Mouse (Mus musculus): ENCODE measurements around the gene Lmf1. TPM values are rescaled to one million over a fixed set of nuclear protein-coding genes. Genes with fewer than 3 reads are reported as not detected.

The Lmf1 gene
- polyA plus RNA-seq, 1 experiment from 2014 or later: 36.8 TPM

DNA sequence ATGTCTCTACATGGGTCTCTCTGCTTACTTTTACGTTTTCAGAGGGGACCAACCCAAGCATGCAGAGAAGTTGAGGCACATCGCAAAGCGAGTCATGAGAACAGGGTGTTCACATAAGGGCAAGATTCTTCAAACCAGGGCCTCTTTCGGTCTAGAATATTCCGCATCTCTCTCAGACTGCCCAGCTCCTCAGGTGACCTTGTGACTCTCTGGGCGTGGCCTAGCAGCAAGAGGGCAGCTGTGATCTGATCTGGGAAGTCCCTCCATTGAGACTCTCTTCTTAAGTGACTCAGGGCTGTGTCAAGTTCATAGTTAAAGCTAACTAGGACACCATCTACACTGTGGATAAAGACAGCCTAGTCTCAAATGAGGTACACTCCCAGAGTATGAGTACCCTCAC lies 34.4 kb downstream of the Lmf1 start:
- DNase-seq (ENCODE audit: low spot score): no peak
- Histone ChIP-seq H3K4me1 (peaks cover 45% of the 10 kb centered on the region), H3K27me3 (ENCODE audit: insufficient read depth, poor library complexity, severe bottlenecking) (no peaks in the 10 kb centered on the region), H3K4me3 (no peak overlapping the region), H3K27ac (no peak overlapping the region), H3K36me3 (peaks cover 54% of the 10 kb centered on the region), H3K9me3 (no peaks in the 10 kb centered on the region)
- WGBS: 92% methylated on average over 6 of the region's 6 CpGs

DNA sequence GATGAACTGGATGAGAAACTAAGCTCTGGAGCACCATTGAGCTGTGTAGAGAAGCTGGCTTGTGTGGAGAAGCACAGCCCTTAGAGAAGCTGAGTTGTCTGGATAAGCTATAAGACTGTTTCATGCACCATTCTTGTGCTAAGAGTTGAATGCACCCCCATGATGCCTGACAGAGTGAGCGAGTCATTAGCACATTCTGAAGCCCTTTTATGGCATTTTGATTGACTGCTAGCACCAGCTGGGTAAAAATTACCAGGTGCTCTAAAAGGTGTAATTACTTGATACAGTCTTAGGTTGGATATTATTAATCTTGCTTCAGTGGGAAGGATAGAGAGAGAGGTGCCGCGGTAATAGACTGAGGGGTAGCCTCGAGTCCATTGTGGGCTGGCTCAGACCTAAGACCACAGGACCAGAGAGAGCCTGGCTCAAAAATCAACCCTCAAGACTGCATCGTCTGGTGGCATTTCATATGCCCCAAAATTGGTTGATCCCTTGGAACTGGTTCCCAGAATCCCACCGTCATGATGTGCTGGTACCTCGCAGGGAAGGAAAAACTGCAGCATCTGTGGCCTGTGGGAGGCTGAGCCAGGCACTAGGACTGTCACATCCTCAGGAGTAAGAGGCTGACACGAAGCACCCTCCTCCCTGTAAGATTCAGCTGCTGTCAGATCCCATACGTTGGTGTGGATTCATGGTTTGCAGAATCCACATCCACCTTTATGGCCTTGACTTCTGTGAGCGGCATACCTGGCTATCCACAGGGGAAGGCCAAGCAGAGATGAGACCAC lies 36.0 kb downstream of the Lmf1 start:
- H3K4me1 ChIP-seq: peaks cover 39% of the 10 kb centered on the region
- H3K9me3 ChIP-seq: no peaks in the 10 kb centered on the region
- H3K4me3 ChIP-seq: no peak overlapping the region
- no peak for DNase-seq (ENCODE audit: low spot score)
- 90% methylated on average over 10 of the region's 10 CpGs for WGBS
- no peak overlapping the region for H3K27ac ChIP-seq
- peaks cover 52% of the 10 kb centered on the region for H3K36me3 ChIP-seq
- no peaks in the 10 kb centered on the region for H3K27me3 ChIP-seq (ENCODE audit: insufficient read depth, poor library complexity, severe bottlenecking)

DNA sequence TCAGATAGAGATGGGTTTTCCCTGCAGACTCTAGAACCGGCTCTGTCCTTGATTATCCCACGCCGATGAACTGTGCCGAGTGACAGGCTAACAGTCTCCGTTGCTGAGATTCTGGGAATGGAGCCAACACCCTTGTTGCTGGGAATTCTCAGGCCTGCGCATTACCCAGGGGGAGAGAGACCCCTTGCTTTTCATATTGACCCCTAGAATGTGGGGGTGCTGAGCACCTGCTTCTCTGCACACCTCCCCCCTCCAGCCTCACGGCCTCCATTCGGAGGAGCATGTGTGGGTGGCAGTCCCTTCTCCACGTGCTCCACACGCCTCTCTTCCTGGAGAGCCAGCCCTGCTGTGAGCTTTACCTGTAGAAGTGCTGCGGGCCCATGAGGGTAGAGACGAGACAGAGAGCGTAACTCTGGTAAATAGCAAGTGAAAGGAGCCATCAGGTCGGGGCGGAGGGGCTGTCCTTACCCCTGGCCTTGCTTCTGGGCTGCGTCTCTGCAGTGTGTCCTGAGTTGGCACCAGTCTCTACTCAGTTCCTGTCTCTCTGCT lies 39.7 kb downstream of the Lmf1 start:
- no peak for DNase-seq (ENCODE audit: low spot score)
- Histone ChIP-seq H3K4me1 (peaks cover 15% of the 10 kb centered on the region), H3K36me3 (peaks cover 52% of the 10 kb centered on the region), H3K9me3 (no peaks in the 10 kb centered on the region), H3K27ac (no peak overlapping the region; the same call in 1 of the 2 replicates), H3K4me3 (no peak overlapping the region), H3K27me3 (ENCODE audit: insufficient read depth, poor library complexity, severe bottlenecking) (no peaks in the 10 kb centered on the region)
- 71% methylated on average over 16 of the region's 16 CpGs for WGBS

DNA sequence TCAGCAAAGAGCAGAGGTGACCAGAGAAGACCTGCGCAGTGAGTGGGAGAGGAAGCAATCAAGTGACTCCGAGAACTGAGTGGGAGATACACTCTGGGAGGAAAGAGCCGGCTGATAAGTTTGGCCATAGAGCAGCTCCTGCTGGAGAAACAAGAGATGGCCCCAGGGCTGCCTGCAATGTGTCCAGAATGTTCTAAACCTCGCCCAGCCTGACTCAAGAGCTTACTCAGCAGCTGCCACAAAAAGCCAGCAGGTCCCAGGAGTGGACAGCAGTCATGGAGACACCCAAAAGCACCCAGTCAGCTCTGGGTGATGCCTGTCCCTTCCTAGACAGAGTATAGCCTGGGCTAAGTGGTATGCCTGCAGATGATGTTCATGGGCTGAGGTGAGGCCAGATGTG lies 44.6 kb downstream of the Lmf1 start:
- H3K4me1 ChIP-seq: peaks cover 47% of the 10 kb centered on the region
- DNase-seq (ENCODE audit: low spot score): no peak
- 74% methylated on average over 4 of the region's 4 CpGs for WGBS
- no peaks in the 10 kb centered on the region for H3K9me3 ChIP-seq
- H3K4me3 ChIP-seq: no peak overlapping the region
- peaks cover 22% of the 10 kb centered on the region for H3K36me3 ChIP-seq
- H3K27me3 ChIP-seq (ENCODE audit: insufficient read depth, poor library complexity, severe bottlenecking): no peaks in the 10 kb centered on the region
- H3K27ac ChIP-seq: no peak overlapping the region

DNA sequence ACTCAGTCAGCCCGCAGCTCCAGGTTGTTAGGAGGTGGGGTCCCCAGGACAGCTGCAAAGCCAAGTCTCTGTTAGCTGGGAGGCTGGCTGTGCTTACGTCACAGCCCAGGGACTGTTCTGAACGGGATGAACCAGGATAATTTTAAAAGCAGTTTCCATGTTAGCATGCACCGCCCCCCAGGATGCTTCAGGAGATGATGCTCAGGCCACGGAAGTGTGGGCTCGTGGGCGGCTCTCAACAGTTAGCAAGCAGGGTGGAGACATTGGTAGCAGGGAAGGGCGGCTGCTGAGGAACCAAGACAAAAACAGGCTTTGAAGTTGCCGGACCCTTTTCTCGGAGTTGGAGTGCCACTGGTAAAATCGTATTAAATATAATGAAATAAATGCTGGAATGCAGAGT lies 45.0 kb downstream of the Lmf1 start:
- H3K9me3 ChIP-seq: no peaks in the 10 kb centered on the region
- no peaks in the 10 kb centered on the region for H3K27me3 ChIP-seq (ENCODE audit: insufficient read depth, poor library complexity, severe bottlenecking)
- peaks cover 23% of the 10 kb centered on the region for H3K36me3 ChIP-seq
- WGBS: 77% methylated on average over 11 of the region's 11 CpGs
- no peak overlapping the region for H3K27ac ChIP-seq
- H3K4me1 ChIP-seq: peaks cover 43% of the 10 kb centered on the region
- H3K4me3 ChIP-seq: no peak overlapping the region
- no peak for DNase-seq (ENCODE audit: low spot score)

DNA sequence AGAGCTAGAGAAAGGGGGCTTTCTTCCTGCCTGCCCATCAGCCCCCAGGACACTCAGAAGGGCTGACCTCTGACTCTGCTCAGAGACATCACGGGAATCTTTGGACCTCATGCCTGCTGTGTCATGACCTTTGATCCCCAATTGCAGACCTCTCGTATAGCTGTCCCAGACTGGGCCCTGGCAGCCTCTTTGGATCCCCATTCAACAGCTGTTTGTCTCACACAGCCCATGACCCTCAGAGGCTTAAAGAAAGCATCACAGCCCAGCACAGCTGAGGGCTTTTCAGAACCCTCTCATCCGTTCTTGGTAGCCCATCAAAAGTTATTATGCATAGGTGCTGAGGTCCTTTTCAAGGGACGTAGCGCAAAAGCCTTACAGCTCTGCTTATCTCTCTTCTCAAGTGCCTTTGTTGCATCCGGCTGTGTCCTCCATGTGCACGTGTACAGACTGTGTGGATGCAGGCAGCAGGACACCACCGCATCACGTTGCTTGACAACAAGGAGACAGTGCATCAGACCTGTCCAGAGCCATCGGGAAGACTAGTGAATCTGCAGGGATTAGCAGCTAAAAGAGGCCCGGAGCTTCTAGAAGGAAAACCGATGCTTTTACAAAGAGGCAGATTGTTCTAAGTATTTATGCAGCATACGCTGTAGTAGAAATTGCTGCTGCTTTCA lies 45.7 kb downstream of the Lmf1 start:
- H3K4me3 ChIP-seq: no peak overlapping the region
- 57% methylated on average over 13 of the region's 13 CpGs for WGBS
- peaks cover 22% of the 10 kb centered on the region for H3K36me3 ChIP-seq
- no peaks in the 10 kb centered on the region for H3K9me3 ChIP-seq
- H3K27me3 ChIP-seq (ENCODE audit: insufficient read depth, poor library complexity, severe bottlenecking): no peaks in the 10 kb centered on the region
- peaks cover 41% of the 10 kb centered on the region for H3K4me1 ChIP-seq
- DNase-seq (ENCODE audit: low spot score): no peak
- H3K27ac ChIP-seq: no peak overlapping the region

DNA sequence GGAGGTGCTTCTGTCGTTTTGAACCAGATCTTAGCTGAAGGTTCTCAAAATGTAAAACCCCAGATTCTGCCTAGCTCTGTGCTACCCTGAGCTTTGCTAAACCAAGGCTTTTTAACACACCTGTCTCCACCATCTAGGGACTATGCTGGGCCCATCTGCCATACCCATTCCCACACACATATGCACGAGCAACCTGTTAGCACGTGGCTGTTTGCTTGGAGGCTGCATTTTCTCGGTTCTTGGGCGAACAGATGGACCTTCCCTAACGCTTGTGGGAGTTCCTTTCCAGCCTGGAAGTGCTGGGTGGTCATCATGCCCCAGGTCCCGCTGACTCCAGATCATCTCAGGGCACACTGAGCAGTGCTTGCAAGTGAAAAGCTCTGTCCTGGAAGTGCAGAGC lies 46.4 kb downstream of the Lmf1 start:
- Histone ChIP-seq H3K27ac (0 out of 2 replicates have a peak overlapping the region, but pooled peaks have one; percentile 57), H3K4me3 (no peak overlapping the region), H3K27me3 (ENCODE audit: insufficient read depth, poor library complexity, severe bottlenecking) (no peaks in the 10 kb centered on the region), H3K36me3 (peaks cover 16% of the 10 kb centered on the region), H3K4me1 (peaks cover 38% of the 10 kb centered on the region), H3K9me3 (no peaks in the 10 kb centered on the region)
- no peak for DNase-seq (ENCODE audit: low spot score)
- WGBS: 88% methylated on average over 7 of the region's 7 CpGs

DNA sequence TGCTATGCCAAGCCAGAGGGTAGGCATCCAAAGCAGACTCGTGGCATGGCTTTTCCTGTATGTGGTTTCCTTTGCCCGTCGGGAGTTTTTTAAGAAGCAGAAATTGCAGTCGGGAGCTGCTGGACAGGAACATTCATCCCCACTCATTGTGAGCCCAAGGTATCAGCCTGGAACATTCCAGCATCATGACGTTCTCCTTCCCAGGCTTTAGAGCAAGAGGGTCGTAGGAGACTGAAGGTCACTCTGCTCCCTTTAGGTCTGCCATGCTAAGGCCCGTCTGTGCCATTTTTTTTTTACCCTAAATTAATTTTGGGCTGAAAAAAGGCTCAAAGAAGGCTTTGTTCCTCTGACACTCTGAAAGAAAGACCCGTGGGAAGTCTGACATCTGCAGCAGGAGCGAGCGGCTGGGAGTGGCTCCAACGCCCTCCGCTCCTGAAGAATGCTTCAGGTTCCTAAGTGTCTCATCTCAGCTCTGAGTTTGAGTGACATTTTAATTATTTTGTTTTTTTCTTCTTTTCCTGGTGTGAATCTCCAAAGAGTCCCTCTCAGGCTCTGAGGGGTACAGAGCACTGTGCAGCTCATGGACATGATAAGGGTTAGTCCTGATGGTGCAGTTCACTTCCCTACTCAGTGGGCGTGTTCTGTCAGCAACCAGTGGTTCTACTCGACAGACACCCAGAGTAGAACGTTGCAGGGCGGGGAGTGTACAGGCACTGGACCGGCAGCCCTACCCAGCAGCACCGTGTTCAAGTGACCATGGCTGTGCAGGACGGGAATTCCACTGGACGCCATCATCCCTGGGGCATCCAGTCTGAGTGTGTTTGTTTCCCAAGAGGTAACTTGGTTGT lies 47.5 kb downstream of the Lmf1 start:
- H3K9me3 ChIP-seq: no peaks in the 10 kb centered on the region
- H3K4me3 ChIP-seq: no peak overlapping the region
- no peak for DNase-seq (ENCODE audit: low spot score)
- no peaks in the 10 kb centered on the region for H3K27me3 ChIP-seq (ENCODE audit: insufficient read depth, poor library complexity, severe bottlenecking)
- peaks cover 11% of the 10 kb centered on the region for H3K36me3 ChIP-seq
- H3K27ac ChIP-seq: peak overlapping the region; percentile 57; the same call in 1 of the 2 replicates
- WGBS: 58% methylated on average over 20 of the region's 20 CpGs
- peaks cover 38% of the 10 kb centered on the region for H3K4me1 ChIP-seq

DNA sequence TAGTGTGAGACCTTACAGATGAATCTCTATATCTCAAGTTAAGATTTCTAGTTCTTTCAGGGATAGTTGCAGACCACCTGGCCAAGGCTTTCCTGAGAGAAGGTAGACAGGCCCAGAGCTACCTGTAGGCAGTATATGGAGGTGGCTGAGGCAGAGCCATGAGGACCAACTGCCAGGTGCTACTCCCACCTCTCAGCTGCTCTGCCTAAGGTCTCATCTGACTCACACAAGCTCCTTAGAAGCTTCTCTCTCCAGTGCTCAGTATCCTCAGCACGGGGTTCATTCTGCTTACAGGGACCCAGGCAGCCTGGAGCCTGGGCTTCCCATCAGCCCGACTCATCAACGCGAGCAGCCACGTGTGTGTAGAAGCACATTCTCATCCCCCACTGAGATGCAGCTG lies 51.4 kb downstream of the Lmf1 start:
- H3K27me3 ChIP-seq (ENCODE audit: insufficient read depth, poor library complexity, severe bottlenecking): no peaks in the 10 kb centered on the region
- 87% methylated on average over 5 of the region's 5 CpGs for WGBS
- no peak for DNase-seq (ENCODE audit: low spot score)
- peaks cover 25% of the 10 kb centered on the region for H3K4me1 ChIP-seq
- no peak overlapping the region for H3K4me3 ChIP-seq
- H3K9me3 ChIP-seq: no peaks in the 10 kb centered on the region
- H3K36me3 ChIP-seq: peaks cover 37% of the 10 kb centered on the region
- H3K27ac ChIP-seq: no peak overlapping the region

DNA sequence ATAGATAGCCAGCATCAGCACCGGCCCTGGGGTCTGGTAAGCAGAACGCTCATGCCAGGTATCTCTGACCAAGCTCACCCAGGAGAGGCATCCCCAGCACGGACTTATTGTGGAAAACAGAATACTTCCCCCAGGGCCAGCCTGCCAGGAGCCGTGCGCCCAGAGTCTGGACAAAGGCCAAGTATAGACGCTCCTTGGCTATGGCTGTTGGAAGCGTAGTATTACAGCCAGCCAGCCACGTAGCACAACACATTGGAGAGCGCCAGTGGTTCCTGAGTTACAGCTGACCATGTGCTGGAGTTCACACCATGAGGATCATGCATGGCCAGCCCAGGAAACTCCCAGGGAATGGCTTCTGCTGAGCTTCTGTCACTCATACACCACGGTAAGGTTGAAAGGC lies 55.2 kb downstream of the Lmf1 start:
- H3K4me1 ChIP-seq: no peaks in the 10 kb centered on the region
- DNase-seq (ENCODE audit: low spot score): no peak
- H3K27ac ChIP-seq: no peak overlapping the region
- H3K36me3 ChIP-seq: peaks cover 52% of the 10 kb centered on the region
- H3K4me3 ChIP-seq: no peak overlapping the region
- WGBS: 88% methylated on average over 10 of the region's 10 CpGs
- H3K9me3 ChIP-seq: no peaks in the 10 kb centered on the region
- H3K27me3 ChIP-seq (ENCODE audit: insufficient read depth, poor library complexity, severe bottlenecking): 0 out of 2 replicates have a peak, but pooled peaks cover 6% of the 10 kb centered on the region

DNA sequence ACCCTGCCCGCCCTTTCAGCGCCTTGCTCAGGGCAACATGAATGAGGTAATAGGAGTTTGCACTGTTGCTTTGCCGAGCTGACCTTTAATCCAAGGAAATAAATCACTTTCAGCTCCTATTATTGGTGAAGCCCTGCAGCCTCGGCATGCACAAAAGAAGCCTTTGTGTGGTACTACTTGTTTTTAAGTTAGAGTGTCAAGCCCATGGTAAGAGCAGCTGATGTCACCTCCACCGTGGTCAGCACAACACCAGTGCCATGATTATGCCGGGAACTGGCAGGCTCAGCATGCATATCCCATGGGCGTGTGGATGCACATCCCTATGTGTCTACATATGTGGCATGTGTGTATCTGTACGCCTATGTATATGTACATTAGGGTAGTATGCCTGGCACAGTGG lies 56.5 kb downstream of the Lmf1 start:
- H3K9me3 ChIP-seq: no peaks in the 10 kb centered on the region
- no peak overlapping the region for H3K4me3 ChIP-seq
- peaks cover 52% of the 10 kb centered on the region for H3K36me3 ChIP-seq
- H3K27me3 ChIP-seq (ENCODE audit: insufficient read depth, poor library complexity, severe bottlenecking): 0 out of 2 replicates have a peak, but pooled peaks cover 6% of the 10 kb centered on the region
- H3K4me1 ChIP-seq: no peaks in the 10 kb centered on the region
- DNase-seq (ENCODE audit: low spot score): no peak
- WGBS: 80% methylated on average over 8 of the region's 8 CpGs
- H3K27ac ChIP-seq: peak overlapping the region; percentile 42; the same call in 1 of the 2 replicates

DNA sequence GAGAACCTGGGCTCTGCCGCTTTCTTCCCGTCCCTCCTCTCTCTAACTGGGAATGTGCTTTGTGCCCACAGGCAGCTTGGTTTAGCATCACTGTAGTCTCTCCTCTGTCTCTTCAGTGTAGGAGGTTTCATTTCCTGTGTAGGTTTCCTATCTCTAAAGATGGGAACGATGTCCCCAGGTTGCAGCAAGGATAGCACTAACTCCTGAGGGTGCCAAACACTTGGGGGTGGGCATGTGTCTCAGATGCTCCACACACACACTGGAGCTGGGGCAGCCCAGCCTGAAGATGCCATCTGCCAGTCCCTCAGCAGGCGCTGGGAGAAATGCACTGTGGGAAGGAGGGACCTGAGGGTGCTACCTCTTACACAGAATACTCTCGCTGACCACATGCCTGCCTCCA lies 56.9 kb downstream of the Lmf1 start:
- 0 out of 2 replicates have a peak, but pooled peaks cover 6% of the 10 kb centered on the region for H3K27me3 ChIP-seq (ENCODE audit: insufficient read depth, poor library complexity, severe bottlenecking)
- peaks cover 52% of the 10 kb centered on the region for H3K36me3 ChIP-seq
- H3K4me3 ChIP-seq: no peak overlapping the region
- H3K27ac ChIP-seq: peak overlapping the region; percentile 42; the same call in 1 of the 2 replicates
- no peaks in the 10 kb centered on the region for H3K9me3 ChIP-seq
- WGBS: 91% methylated on average over 5 of the region's 5 CpGs
- DNase-seq (ENCODE audit: low spot score): no peak
- no peaks in the 10 kb centered on the region for H3K4me1 ChIP-seq

Data from heart, embryonic 10.5 days (tissue).